Mouse (Mus musculus) hindbrain, postnatal 0 days (tissue): ENCODE results near the gene Mcl1. TPM values are rescaled to one million over a fixed set of nuclear protein-coding genes. Genes with fewer than 3 reads are reported as not detected.
"Not testable (repeated sequence)": the region's sequence is repeated elsewhere in the genome, so short reads cannot be mapped to it uniquely, and the experiment has no call there.

Experiments used
- ATAC-seq: fragments of 200-750 bp; cut with Nextera tagmentation; 2 replicates; pipeline ENCODE4 v1.8.0; 2017; ENCODE audit warnings: mild to moderate bottlenecking, moderate TSS enrichment, moderate library complexity
- DNase-seq: peaks from one replicate; pipeline ENCODE4 v3.0.0-alpha.2; 2015; ENCODE audit warnings: low spot score
- H3K27ac ChIP-seq: fragments of 300-500 bp; sonication (generic); 2 replicates; pipeline ENCODE4 v1.5.1; 2014; ENCODE audit warnings: mild to moderate bottlenecking
- H3K27me3 ChIP-seq: fragments of 300-500 bp; sonication (generic); 2 replicates; pipeline ENCODE4 v1.6.1; 2014; ENCODE audit warnings: low read length, mixed read lengths; ENCODE audit not compliant: insufficient read depth
- H3K36me3 ChIP-seq: fragments of 300-500 bp; sonication (generic); 2 replicates; pipeline ENCODE4 v1.6.1; 2014; ENCODE audit warnings: low read length, mixed read lengths; ENCODE audit not compliant: insufficient read depth
- H3K4me1 ChIP-seq: fragments of 300-500 bp; sonication (generic); 2 replicates; pipeline ENCODE4 v1.6.1; 2014; ENCODE audit warnings: antibody characterized with exemption, low read length, mixed read lengths; ENCODE audit not compliant: insufficient read depth
- H3K4me2 ChIP-seq: fragments of 300-500 bp; sonication (generic); 2 replicates; pipeline ENCODE4 v1.6.1; 2014; ENCODE audit warnings: low read depth, mild to moderate bottlenecking, low read length, moderate library complexity, mixed read lengths
- H3K4me3 ChIP-seq: fragments of 300-500 bp; sonication (generic); 2 replicates; pipeline ENCODE4 v1.5.1; 2014; ENCODE audit warnings: low read length
- H3K9ac ChIP-seq: fragments of 300-500 bp; sonication (generic); replicated peaks from 2 replicates; pipeline ENCODE4 v1.6.1; 2014; ENCODE audit warnings: mild to moderate bottlenecking, low read length, moderate library complexity, mixed read lengths
- H3K9me3 ChIP-seq: fragments of 300-500 bp; sonication (generic); 2 replicates; pipeline ENCODE4 v1.6.1; 2016; ENCODE audit warnings: low read length, mixed read lengths
- CTCF ChIP-seq: IDR thresholded peaks from 2 replicates; pipeline ENCODE4 v1.5.1; 2016; ENCODE audit warnings: antibody characterized with exemption, control low read depth, low read depth
- WGBS: fragments of 180-500 bp; shearing (Covaris S2); extraction: QIAGEN DNeasy Blood & Tissue Kit; methylation state at CpG from one replicate; pipeline ENCODE4 v1.1.7; 2014; 5-methylcytosine and 5-hydroxymethylcytosine counted together
- polyA plus RNA-seq: library from polyadenylated mRNA; unstranded; fragments of >200 nt; fragmentation: Nextera tagmentation; extraction: Ambion mirVana; gene quantifications from 2 replicates; pipeline ENCODE4 v1.2.1, GENCODE M21; 2015
- total RNA-seq: library from RNA; depleted of rRNA; stranded (reverse); fragments of >200 nt; gene quantifications from 2 replicates; pipeline ENCODE4 v1.2.3, GENCODE M21; 2014

The Mcl1 gene
- total and polyA plus RNA-seq, 2 experiments from 2014 or later = 41.5 to 110 TPM

GRCm38 (mm10) chr3:95685701-95686100 is 27.1 kb downstream of the Mcl1 start:
- Histone ChIP-seq H3K4me1 (peaks cover 11% of the 10 kb centered on the region; the same call in 1 of the 2 replicates), H3K9ac (no peak overlapping the region), H3K36me3 (no peaks in the 10 kb centered on the region), H3K4me2 (no peak overlapping the region), H3K27ac (no peak overlapping the region), H3K9me3 (no peaks in the 10 kb centered on the region), H3K4me3 (no peak overlapping the region), H3K27me3 (no peaks in the 10 kb centered on the region)
- ATAC-seq (no peak), DNase-seq (no peak)
- TF ChIP-seq CTCF = no peak
- WGBS = 83% methylated on average over 2 of the region's 2 CpGs

- 51% methylated on average over 10 of the region's 10 CpGs for WGBS
- Histone ChIP-seq H3K36me3 (no peaks in the 10 kb centered on the region), H3K27ac (peak overlapping the region; percentile 11; the same call in 1 of the 2 replicates), H3K4me1 (peaks cover 11% of the 10 kb centered on the region; the same call in 1 of the 2 replicates), H3K4me2 (peak overlapping the region; percentile 87), H3K27me3 (no peaks in the 10 kb centered on the region), H3K4me3 (no peak overlapping the region), H3K9ac (no peak overlapping the region), H3K9me3 (no peaks in the 10 kb centered on the region)
- no peak for DNase-seq
- 0 out of 2 replicates have a peak, but pooled peaks have one; percentile 15 for ATAC-seq
- TF ChIP-seq CTCF = no peak
Observed at GRCm38 (mm10) chr3:95686492-95687167, 28.0 kb downstream of the Mcl1 start.

- H3K27me3 ChIP-seq = no peaks in the 10 kb centered on the region
- peak overlapping the region; percentile 42 for H3K9ac ChIP-seq
- peak overlapping the region; percentile 44 for H3K4me3 ChIP-seq
- ATAC-seq (peak; percentile 15; the same call in 1 of the 2 replicates), DNase-seq (no peak)
- H3K27ac ChIP-seq = 0 out of 2 replicates have a peak overlapping the region, but pooled peaks have one; percentile 26
- H3K36me3 ChIP-seq = no peaks in the 10 kb centered on the region
- 8% methylated on average over 4 of the region's 4 CpGs for WGBS
- H3K4me2 ChIP-seq = peak overlapping the region; percentile 87
- TF ChIP-seq CTCF = no peak
- peaks cover 11% of the 10 kb centered on the region; the same call in 1 of the 2 replicates for H3K4me1 ChIP-seq
- no peaks in the 10 kb centered on the region for H3K9me3 ChIP-seq
Observed at GRCm38 (mm10) chr3:95687168-95687523, 28.6 kb downstream of the Mcl1 start.

- 3% methylated on average over 48 of the region's 50 CpGs for WGBS
- no peaks in the 10 kb centered on the region for H3K27me3 ChIP-seq
- H3K4me2 ChIP-seq = peak within 1 kb of the TSS; percentile 87
- ATAC-seq = peak; percentile 66
- H3K27ac ChIP-seq = peak within 1 kb of the TSS; percentile 26; the same call in 1 of the 2 replicates
- no peaks in the 10 kb centered on the region for H3K36me3 ChIP-seq
- H3K4me1 ChIP-seq = peaks cover 11% of the 10 kb centered on the region; the same call in 1 of the 2 replicates
- DNase-seq = peak; percentile 55
- peak within 1 kb of the TSS; percentile 44 for H3K4me3 ChIP-seq
- H3K9ac ChIP-seq = peak within 1 kb of the TSS; percentile 42
- no peaks in the 10 kb centered on the region for H3K9me3 ChIP-seq
- no peak for TF ChIP-seq CTCF
Observed at GRCm38 (mm10) chr3:95687524-95688421, 29.2 kb downstream of the Mcl1 start, which contains the start of gene Adamtsl4. Gene Adamtsl4, minus strand, starts transcription at chr3:95687917.

DNA sequence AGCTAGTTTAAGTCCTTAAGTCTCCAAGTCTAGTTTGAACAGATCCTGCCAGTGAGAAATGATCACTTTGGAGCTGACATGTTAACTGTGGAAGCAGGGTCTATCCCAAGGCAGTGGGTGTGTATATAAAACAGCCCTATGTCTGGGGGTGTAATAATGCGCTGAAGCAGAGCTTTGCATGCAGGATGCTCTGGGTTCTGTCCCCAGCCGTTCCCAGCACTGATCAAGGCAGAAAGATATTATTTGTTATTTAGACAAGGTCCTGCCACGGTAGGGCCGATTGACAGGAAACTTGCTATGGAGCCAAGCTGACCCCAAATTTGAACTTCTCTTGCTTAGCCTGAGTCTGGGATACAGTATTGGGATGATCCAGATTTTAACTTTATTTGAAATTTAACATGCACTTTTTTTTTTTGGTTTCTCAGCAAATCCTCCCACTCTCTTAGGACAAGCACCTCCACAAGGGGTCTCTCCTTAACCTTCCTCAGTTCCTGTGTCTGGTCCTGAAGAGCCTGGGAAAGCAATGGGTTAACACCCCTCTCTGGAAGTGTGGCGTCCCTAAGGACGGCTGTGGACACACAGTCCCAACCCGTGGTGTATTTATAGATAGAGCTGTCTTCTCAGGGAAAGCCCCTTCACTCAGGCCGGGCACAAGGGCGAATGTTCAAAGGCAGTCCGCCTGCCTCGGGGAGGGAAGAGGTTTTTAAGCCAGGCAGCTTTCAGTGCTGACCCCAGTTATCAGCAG is 30.8 kb downstream of the Mcl1 start:
- no peak overlapping the region for H3K9ac ChIP-seq
- ATAC-seq (no peak), DNase-seq (no peak)

DNA sequence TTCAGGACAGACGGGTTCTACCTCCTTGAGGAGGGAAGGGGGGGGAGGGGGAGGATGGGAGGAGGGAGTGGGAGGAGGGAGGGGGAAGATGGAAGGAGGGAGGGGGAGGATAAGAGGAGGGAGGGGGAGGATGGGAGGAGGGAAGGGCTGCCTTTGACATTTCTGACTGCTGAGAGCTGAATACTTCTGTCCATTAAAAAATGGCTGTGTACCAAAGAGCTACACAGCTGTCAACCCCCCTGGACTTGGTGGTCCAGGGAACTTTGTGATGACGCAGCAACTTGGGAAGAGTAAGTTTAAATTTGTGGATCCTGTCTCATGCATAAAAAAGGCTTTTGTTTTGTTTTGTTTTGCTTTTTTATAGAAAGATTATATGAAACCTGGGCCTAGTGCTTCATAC is 31.4 kb downstream of the Mcl1 start:
- H3K4me3 ChIP-seq = no peak overlapping the region
- no peaks in the 10 kb centered on the region for H3K36me3 ChIP-seq
- no peak overlapping the region for H3K4me2 ChIP-seq
- no peaks in the 10 kb centered on the region for H3K9me3 ChIP-seq
- H3K4me1 ChIP-seq = peaks cover 11% of the 10 kb centered on the region; the same call in 1 of the 2 replicates
- no peaks in the 10 kb centered on the region for H3K27me3 ChIP-seq
- TF ChIP-seq CTCF = no peak
- ATAC-seq (no peak), DNase-seq (no peak)
- no peak overlapping the region for H3K9ac ChIP-seq
- no peak overlapping the region for H3K27ac ChIP-seq
- 71% methylated on average over 1 of the region's 2 CpGs for WGBS

More for the DNA sequence above, 30.8 kb downstream of the Mcl1 start:
- 40% methylated on average over 11 of the region's 11 CpGs for WGBS
- TF ChIP-seq CTCF = no peak
- Histone ChIP-seq H3K4me3 (no peak overlapping the region), H3K4me1 (peaks cover 11% of the 10 kb centered on the region; the same call in 1 of the 2 replicates), H3K36me3 (no peaks in the 10 kb centered on the region), H3K27me3 (no peaks in the 10 kb centered on the region), H3K9me3 (no peaks in the 10 kb centered on the region), H3K27ac (no peak overlapping the region), H3K4me2 (no peak overlapping the region)

GRCm38 (mm10) chr3:95690552-95690951 is 32.0 kb downstream of the Mcl1 start:
- H3K4me2 ChIP-seq, H3K4me3 ChIP-seq, DNase-seq, H3K9ac ChIP-seq, H3K36me3 ChIP-seq, H3K27ac ChIP-seq, H3K27me3 ChIP-seq, H3K9me3 ChIP-seq, ATAC-seq: not testable (repeated sequence)
- 96% methylated on average over 2 of the region's 2 CpGs for WGBS
- peaks cover 11% of the 10 kb centered on the region; the same call in 1 of the 2 replicates for H3K4me1 ChIP-seq
